Mouse (Mus musculus) heart, postnatal 0 days (tissue): Measurements from ENCODE around the gene R3hdm1.

Experiments used
- CTCF ChIP-seq: IDR thresholded peaks from 2 replicates; pipeline ENCODE4 v1.5.1; 2016; ENCODE audit warnings: antibody characterized with exemption, control low read depth, low read depth
- EP300 ChIP-seq: IDR thresholded peaks from 2 replicates; pipeline ENCODE4 v1.6.1; 2016; ENCODE audit warnings: antibody characterized with exemption, low read depth

GRCm38 (mm10) chr1:128082800-128083199, 20.3 kb upstream of the R3hdm1 start:
- TF ChIP-seq CTCF, result no peak
- no peak for TF ChIP-seq EP300
